Mouse (Mus musculus) G1E (cell line): ENCODE measurements around the gene Tmem202. TPM values are rescaled to one million over a fixed set of nuclear protein-coding genes. Genes with fewer than 3 reads are reported as not detected.
A peak's percentile ranks its signal among the peaks of the same experiment; 100 is the strongest.

Experiments
- ATAC-seq: 2 replicates; pipeline ENCODE4 v1.8.0; 2016; ENCODE audit warnings: mild to moderate bottlenecking; ENCODE audit not compliant: insufficient number of reproducible peaks, poor library complexity, low FRiP score, severe bottlenecking; ENCODE audit errors: extremely low read depth
- DNase-seq: peaks from one replicate; pipeline ENCODE4 v3.0.0; 2012; ENCODE audit warnings: low spot score
- H3K27me3 ChIP-seq: 2 replicates; pipeline ENCODE4 v1.6.1; 2012; ENCODE audit warnings: mild to moderate bottlenecking, low read length, inconsistent platforms; ENCODE audit not compliant: insufficient read depth
- H3K36me3 ChIP-seq: replicated peaks from 2 replicates; pipeline ENCODE3; 2012; ENCODE audit warnings: mild to moderate bottlenecking, inconsistent platforms
- H3K4me1 ChIP-seq: 2 replicates; pipeline ENCODE4 v1.6.1; 2012; ENCODE audit warnings: low read depth, low read length, inconsistent platforms, mixed read lengths; ENCODE audit not compliant: insufficient read depth
- H3K4me3 ChIP-seq: 2 replicates; pipeline ENCODE4 v1.5.1; 2012; ENCODE audit warnings: low read depth, mild to moderate bottlenecking, inconsistent platforms, low read length, moderate library complexity, mixed read lengths
- H3K9me3 ChIP-seq: replicated peaks from 2 replicates; pipeline ENCODE4 v1.6.1; 2012; ENCODE audit warnings: inconsistent platforms
- CTCF ChIP-seq: IDR thresholded peaks from 2 replicates; pipeline ENCODE4 v1.5.1; 2012; ENCODE audit warnings: low read depth, low read length, inconsistent platforms, mixed read lengths
- GATA1 ChIP-seq: IDR thresholded peaks from 2 replicates; pipeline ENCODE4 v1.6.1; 2012; ENCODE audit warnings: borderline replicate concordance, low read length, inconsistent platforms, mixed read lengths
- GATA2 ChIP-seq: IDR thresholded peaks from 2 replicates; pipeline ENCODE4 v1.6.1; 2012; ENCODE audit warnings: low read depth, low read length, inconsistent platforms, borderline replicate concordance
- POLR2AphosphoS5 ChIP-seq: IDR thresholded peaks from 2 replicates; pipeline ENCODE4 v1.6.1; 2012; ENCODE audit warnings: low read depth, low read length, inconsistent platforms; ENCODE audit not compliant: insufficient replicate concordance
- TAL1 ChIP-seq: conservative IDR thresholded peaks from 2 replicates; pipeline ENCODE4 v1.6.1; 2012; ENCODE audit warnings: low read depth, low read length, inconsistent platforms, mixed read lengths
- polyA plus RNA-seq: library from polyadenylated mRNA; stranded (reverse); fragments of >175 nt; gene quantifications from 2 replicates; pipeline ENCODE4 v1.2.3, GENCODE M21; 2012
- total RNA-seq, 2 experiments: library from RNA; stranded (forward) in 1 of 2; stranded (reverse) in 1 of 2; fragments of 200-1000 nt in 1 of 2; fragments of >200 nt in 1 of 2; fragmentation: Nextera tagmentation in 1 of 2; gene quantifications; 2 replicates each; pipeline ENCODE4 v1.2.3; 2014 to 2017

Gene Tmem202
- total and polyA plus RNA-seq, 3 experiments: not detected

GRCm38 (mm10) chr9:59482419-59482818 is 57.2 kb downstream of the Tmem202 start:
- no peak for ATAC-seq
- no peak for DNase-seq
- TF ChIP-seq CTCF (peak; percentile 46; the same call in 1 of the 2 replicates), POLR2AphosphoS5 (no peak)
- H3K9me3 ChIP-seq: no peaks in the 10 kb centered on the region
- H3K4me1 ChIP-seq: peaks cover 27% of the 10 kb centered on the region
- peaks cover 16% of the 10 kb centered on the region for H3K36me3 ChIP-seq
- no peak overlapping the region for H3K4me3 ChIP-seq
- H3K27me3 ChIP-seq: no peaks in the 10 kb centered on the region

DNA sequence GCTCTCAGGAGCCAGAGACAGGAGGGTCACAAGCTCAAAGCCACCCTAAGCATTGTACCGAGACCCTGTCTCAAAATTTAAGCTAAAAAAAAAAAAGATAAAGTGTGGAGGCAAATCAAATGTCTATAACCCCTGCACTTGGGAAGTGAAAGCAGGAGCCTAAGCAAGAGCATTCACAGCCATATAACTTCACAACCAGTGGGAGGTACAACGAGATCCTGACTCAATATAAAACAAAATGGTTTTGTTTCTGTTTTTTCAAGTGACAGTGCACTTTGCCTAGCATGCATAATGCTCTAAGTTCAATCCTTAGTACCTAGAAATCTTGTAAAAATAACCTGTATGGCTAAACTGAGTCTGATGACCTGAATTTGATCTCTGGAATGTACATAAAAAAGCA is 63.0 kb downstream of the Tmem202 start:
- TF ChIP-seq POLR2AphosphoS5 (no peak), CTCF (no peak), GATA2 (no peak), TAL1 (no peak), GATA1 (no peak)
- ATAC-seq (no peak), DNase-seq (no peak)
- no peaks in the 10 kb centered on the region for H3K27me3 ChIP-seq
- peaks cover 27% of the 10 kb centered on the region for H3K4me1 ChIP-seq
- H3K4me3 ChIP-seq: no peak overlapping the region
- peaks cover 40% of the 10 kb centered on the region for H3K36me3 ChIP-seq
- no peaks in the 10 kb centered on the region for H3K9me3 ChIP-seq

GRCm38 (mm10) chr9:59474838-59475237 is 64.8 kb downstream of the Tmem202 start:
- no peak for TF ChIP-seq TAL1
- no peak for TF ChIP-seq GATA2
- no peak for TF ChIP-seq CTCF
- no peak for TF ChIP-seq POLR2AphosphoS5
- TF ChIP-seq GATA1: no peak
- peaks cover 30% of the 10 kb centered on the region for H3K4me1 ChIP-seq
- peaks cover 44% of the 10 kb centered on the region for H3K36me3 ChIP-seq
- no peaks in the 10 kb centered on the region for H3K9me3 ChIP-seq
- H3K4me3 ChIP-seq: no peak overlapping the region
- DNase-seq (no peak), ATAC-seq (no peak)
- no peaks in the 10 kb centered on the region for H3K27me3 ChIP-seq

DNA sequence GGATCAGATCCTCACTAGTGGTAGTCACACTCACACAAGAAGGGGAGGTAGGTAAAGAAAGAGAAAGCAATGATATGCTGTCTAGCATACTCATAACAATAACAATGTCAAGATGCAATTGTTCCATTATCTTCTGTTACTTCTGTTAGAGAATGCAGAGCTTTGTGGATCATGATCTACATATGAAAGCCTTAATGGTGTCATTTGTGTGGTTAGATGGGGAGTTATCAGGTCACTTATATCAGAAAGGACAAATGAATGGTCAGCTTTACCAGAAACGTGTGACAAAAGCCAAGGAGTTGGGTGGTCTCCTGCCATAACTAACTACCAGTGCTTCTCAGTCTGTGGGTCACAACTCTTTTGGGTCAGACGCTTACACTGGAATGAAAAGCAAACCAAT is 66.5 kb downstream of the Tmem202 start:
- Histone ChIP-seq H3K36me3 (peaks cover 41% of the 10 kb centered on the region), H3K27me3 (no peaks in the 10 kb centered on the region), H3K4me1 (peaks cover 25% of the 10 kb centered on the region), H3K4me3 (no peak overlapping the region), H3K9me3 (no peaks in the 10 kb centered on the region)
- ATAC-seq (no peak), DNase-seq (no peak)
- TF ChIP-seq CTCF (no peak), TAL1 (no peak), POLR2AphosphoS5 (no peak), GATA2 (no peak), GATA1 (no peak)

GRCm38 (mm10) chr9:59469446-59469845 is 70.2 kb downstream of the Tmem202 start:
- TF ChIP-seq POLR2AphosphoS5 (no peak), GATA2 (no peak), CTCF (no peak), TAL1 (no peak), GATA1 (no peak)
- no peak for ATAC-seq

More at GRCm38 (mm10) chr9:59469446-59469845, 70.2 kb downstream of the Tmem202 start:
- no peak for DNase-seq
- H3K27me3 ChIP-seq: no peaks in the 10 kb centered on the region
- no peaks in the 10 kb centered on the region for H3K9me3 ChIP-seq
- H3K4me1 ChIP-seq: peaks cover 18% of the 10 kb centered on the region
- H3K4me3 ChIP-seq: no peak overlapping the region
- H3K36me3 ChIP-seq: peaks cover 34% of the 10 kb centered on the region

Other genes with a start within 250 kb of the Tmem202 start
- gene Adpgk, start 248.3 kb downstream of the Tmem202 start, total RNA-seq (2014; fragmentation: Nextera tagmentation): 60.2 and 66.1 TPM in 2 replicates
- gene Adpgk, start 248.3 kb downstream of the Tmem202 start, total RNA-seq (2017): 25.0 and 25.1 TPM in 2 replicates
- 4.8 and 5.7 TPM in 2 replicates for gene Adpgk, start 248.3 kb downstream of the Tmem202 start, polyA plus RNA-seq
- gene Bbs4, start 186.3 kb downstream of the Tmem202 start, total RNA-seq (2014; fragmentation: Nextera tagmentation): 11.8 and 14.7 TPM in 2 replicates
- gene Bbs4, start 186.3 kb downstream of the Tmem202 start, total RNA-seq (2017): 12.1 and 14.3 TPM in 2 replicates
- gene Bbs4, start 186.3 kb downstream of the Tmem202 start, polyA plus RNA-seq: 0.32 and 0.50 TPM in 2 replicates
- gene Arih1, start 53.2 kb downstream of the Tmem202 start, total RNA-seq (2014; fragmentation: Nextera tagmentation): 207 and 218 TPM in 2 replicates
- gene Arih1, start 53.2 kb downstream of the Tmem202 start, total RNA-seq (2017): 66.8 and 89.3 TPM in 2 replicates
- gene Arih1, start 53.2 kb downstream of the Tmem202 start, polyA plus RNA-seq: 47.5 and 69.3 TPM in 2 replicates
- gene Hexa, start 307 bp downstream of the Tmem202 start, total RNA-seq (2014; fragmentation: Nextera tagmentation): not detected in 2 replicates
- 0.41 and 0.55 TPM in 2 replicates for gene Hexa, start 307 bp downstream of the Tmem202 start, total RNA-seq (2017)
- 0.04 and 0.06 TPM in 2 replicates for gene Hexa, start 307 bp downstream of the Tmem202 start, polyA plus RNA-seq
- not detected in 2 replicates for gene Celf6, start 38.1 kb upstream of the Tmem202 start, total RNA-seq (2014; fragmentation: Nextera tagmentation)
- not detected in 2 replicates for gene Celf6, start 38.1 kb upstream of the Tmem202 start, total RNA-seq (2017)
- gene Celf6, start 38.1 kb upstream of the Tmem202 start, polyA plus RNA-seq: not detected in 2 replicates
- gene Parp6, start 77.4 kb upstream of the Tmem202 start, total RNA-seq (2014; fragmentation: Nextera tagmentation): 70.7 and 72.5 TPM in 2 replicates
- gene Parp6, start 77.4 kb upstream of the Tmem202 start, total RNA-seq (2017): 25.2 and 25.7 TPM in 2 replicates
- 7.0 and 8.8 TPM in 2 replicates for gene Parp6, start 77.4 kb upstream of the Tmem202 start, polyA plus RNA-seq
- gene Pkm, start 116.5 kb upstream of the Tmem202 start, total RNA-seq (2014; fragmentation: Nextera tagmentation): 434 and 515 TPM in 2 replicates
- 2,044 and 2,381 TPM in 2 replicates for gene Pkm, start 116.5 kb upstream of the Tmem202 start, total RNA-seq (2017)
- gene Pkm, start 116.5 kb upstream of the Tmem202 start, polyA plus RNA-seq: 1,891 and 2,295 TPM in 2 replicates
- not detected in 2 replicates for gene Gramd2, start 140.3 kb upstream of the Tmem202 start, total RNA-seq (2014; fragmentation: Nextera tagmentation)
- gene Gramd2, start 140.3 kb upstream of the Tmem202 start, total RNA-seq (2017): not detected in 2 replicates
- gene Gramd2, start 140.3 kb upstream of the Tmem202 start, polyA plus RNA-seq: not detected in 2 replicates
- 23.1 and 27.1 TPM in 2 replicates for gene Senp8, start 210.9 kb upstream of the Tmem202 start, total RNA-seq (2014; fragmentation: Nextera tagmentation)
- 14.5 and 15.0 TPM in 2 replicates for gene Senp8, start 210.9 kb upstream of the Tmem202 start, total RNA-seq (2017)
- gene Senp8, start 210.9 kb upstream of the Tmem202 start, polyA plus RNA-seq: 0.33 and 0.43 TPM in 2 replicates
- gene Myo9a, start 211.0 kb upstream of the Tmem202 start, total RNA-seq (2014; fragmentation: Nextera tagmentation): 32.2 and 35.7 TPM in 2 replicates
- 25.7 and 27.4 TPM in 2 replicates for gene Myo9a, start 211.0 kb upstream of the Tmem202 start, total RNA-seq (2017)
- gene Myo9a, start 211.0 kb upstream of the Tmem202 start, polyA plus RNA-seq: 0.67 and 0.82 TPM in 2 replicates